Mouse (Mus musculus) heart, adult 11 months (tissue): ENCODE results near the gene Adam11.
A peak's percentile ranks its signal among the peaks of the same experiment; 100 is the strongest.

ENCODE experiments used
- DNase-seq: peaks from one replicate; pipeline ENCODE4 v3.0.0; 2022

Gene Adam11

DNA sequence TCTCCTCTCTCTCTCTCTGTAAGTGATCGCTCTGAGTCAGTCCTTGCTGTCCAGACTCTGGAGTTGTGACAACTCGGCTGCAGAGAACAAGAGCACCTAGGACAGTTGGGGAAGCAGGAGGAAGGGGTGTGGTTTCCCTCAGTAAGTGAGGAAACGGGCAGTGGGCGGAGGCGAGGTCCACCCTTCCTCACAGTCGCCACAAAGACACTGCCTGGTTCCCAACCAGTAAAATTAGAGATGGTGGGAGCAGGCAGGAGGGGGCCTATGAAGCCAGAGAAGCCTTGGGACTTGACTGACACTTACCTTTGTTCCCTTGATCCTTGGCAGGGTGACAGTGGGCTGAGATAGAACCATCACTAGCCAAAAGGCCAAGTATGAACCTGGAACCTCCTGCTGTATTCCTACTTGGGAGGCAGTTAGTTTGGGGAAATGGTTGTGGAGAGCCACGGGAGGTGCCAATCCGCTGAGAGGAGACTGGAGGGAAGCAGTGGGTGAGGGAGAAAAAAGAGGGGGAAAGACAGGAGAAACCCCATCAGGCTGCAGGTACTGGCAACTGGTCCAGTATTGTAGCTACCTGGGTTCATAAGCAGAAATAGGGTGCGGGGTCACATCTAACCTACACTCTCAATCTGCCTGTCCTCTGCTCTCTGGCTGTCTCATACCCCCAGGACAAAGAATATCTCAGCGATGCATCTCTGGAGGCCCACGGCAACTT is 19.2 kb downstream of the Adam11 start:
- peak; percentile 98 for DNase-seq

DNA sequence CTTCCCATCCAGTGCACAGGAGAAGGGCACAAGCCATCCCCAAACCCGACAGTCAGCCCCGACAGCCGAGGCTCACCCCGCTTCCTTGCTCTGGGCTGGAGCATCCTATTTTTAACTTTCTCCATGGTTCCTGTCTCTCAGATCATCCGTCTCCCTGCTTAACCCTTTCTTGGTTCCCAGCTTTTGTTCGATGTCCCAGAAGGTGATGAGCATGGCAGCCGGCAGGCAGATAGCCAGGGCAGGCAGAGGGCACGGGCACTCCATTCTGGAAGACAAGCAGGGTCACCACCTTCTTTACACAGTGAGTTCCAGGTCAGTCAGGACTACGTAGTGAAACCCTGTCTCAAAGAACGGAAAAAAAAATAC is 19.7 kb downstream of the Adam11 start:
- peak; percentile 76 for DNase-seq

DNA sequence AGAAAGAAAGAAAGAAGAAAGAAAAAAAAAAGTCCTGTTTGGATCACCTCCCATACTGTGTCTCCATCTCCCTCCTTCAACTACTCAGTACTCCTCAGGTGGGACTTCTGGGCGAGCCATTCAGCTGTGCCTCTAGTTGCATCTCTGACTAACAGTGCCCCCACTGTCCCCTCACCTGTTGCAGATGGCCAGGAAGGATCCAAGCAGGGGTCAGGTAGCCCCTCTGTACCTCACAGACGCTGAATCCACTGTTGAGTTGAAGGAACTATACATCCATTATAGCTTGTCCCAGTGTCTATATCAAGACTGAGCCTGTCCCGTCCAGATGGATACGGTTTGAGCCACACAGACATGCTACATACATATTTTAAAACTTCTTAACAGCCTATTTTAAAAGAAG is 20.3 kb downstream of the Adam11 start:
- peak; percentile 87 for DNase-seq

DNA sequence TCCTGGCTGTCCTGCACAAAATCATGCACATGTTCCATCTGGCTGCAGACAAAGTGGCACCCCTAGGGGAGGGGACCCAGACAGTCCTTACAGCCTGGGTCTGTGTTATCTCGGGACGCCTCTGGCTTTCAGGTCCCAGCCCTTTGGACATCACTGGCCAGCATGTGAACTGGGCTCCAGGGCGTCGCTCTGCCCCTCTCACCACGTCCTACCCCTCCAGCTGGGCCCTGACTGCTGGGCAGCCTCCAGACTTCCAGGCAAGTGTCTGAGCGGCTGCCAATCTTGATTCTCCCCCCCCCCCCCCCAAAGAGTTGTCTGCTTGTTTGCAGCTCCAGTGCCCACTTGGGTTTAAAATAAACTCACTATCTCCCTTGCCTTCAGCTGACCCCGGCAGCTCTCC is 22.2 kb downstream of the Adam11 start:
- DNase-seq = peak; percentile 94

DNA sequence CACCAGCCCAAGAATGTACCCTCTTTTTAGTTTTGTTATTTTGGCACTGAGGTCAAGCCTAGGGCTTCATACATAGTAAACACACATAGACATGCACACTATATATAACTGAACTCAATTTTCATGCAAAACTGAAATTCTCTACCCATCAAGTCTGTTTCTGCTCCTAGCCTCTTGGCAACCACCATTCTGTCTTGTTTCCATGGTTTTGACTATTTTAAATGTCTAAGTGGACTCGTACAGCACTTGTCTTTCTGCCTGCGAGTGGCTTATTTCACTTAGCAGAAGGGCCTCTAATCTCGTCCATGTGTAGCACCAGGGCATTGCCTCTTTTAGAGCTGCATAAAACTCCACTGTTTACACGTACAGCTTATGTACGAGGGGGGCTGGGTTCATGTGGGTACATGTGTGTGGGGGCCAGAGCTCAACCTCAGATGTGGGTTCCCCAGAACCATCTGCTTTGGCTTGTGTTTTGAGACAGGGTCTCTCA is 26.5 kb downstream of the Adam11 start:
- no peak for DNase-seq

DNA sequence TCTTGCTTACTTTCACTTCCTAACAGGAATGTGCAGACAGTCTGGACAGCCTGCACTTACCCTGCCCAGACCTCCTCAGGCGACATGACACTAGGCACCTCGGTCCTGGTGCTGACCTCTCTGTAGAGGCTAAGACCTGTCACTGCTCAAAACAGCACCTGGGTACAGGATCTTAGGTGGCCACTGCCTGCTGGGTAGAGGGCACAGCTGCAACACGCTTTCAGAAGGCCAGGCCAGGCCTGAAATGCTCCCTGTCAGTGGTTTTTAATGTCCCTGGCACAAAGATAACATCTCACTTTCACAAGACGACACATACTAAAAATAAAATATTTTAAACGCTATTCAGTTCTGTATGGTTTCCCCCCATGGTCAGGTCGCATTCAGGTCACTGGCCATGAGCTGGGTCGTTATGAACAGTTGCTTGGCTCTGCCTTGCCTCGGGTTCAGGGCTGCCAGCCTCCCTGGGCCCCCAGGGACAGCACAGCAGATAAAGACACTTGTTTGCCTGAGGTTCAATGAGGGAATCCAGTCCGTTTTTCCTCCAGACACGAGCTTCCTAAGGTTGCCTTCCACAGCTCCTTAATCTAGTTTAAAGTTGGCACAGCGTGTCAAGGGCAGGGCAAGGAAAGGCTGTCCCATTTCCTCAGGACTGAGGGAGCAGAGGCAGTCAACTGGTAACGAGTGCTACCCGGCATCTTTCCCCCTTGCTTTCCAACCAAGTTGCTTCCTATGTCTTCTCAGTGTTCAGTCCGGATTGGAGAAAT is 30.6 kb downstream of the Adam11 start:
- peak; percentile 88 for DNase-seq

DNA sequence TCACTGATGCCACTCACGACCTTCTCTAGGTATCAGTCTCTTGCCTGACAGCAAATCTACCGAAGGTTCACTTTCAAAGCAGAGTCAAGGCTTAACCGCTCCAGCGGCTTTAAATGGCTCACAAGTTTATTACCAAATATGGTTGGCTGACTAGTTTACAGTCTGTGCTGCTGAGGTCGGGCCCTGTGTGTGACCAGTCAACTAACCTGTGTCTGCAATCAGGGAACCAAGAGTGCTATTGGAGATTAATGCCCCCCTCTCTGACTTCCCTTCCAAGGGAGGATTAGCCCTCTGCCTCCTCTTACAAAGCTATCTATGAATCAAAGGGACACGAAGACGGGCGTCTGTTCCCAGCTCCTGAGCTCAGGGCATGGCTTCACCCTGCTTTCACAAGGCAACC is 32.9 kb downstream of the Adam11 start:
- peak; percentile 58 for DNase-seq

DNA sequence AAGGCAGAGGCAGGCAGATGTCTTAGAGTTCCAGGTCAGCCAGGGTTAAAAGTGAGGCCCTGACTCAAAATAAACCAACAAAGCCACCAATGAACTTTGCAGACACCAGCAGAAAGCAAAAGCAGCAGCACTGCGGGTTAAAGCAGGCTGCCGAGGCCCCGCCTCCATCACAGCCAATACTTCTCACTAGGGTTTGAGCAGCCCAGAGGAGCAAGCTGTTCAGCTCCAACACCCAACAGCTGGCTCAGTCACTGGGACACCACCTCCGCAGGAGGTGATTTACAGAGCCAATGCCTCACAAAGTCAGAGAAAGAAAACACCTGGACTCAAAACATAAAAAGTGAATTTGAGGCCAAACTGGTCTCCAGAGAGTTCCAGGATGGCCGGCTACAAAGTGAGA is 42.2 kb downstream of the Adam11 start:
- peak; percentile 87 for DNase-seq

DNA sequence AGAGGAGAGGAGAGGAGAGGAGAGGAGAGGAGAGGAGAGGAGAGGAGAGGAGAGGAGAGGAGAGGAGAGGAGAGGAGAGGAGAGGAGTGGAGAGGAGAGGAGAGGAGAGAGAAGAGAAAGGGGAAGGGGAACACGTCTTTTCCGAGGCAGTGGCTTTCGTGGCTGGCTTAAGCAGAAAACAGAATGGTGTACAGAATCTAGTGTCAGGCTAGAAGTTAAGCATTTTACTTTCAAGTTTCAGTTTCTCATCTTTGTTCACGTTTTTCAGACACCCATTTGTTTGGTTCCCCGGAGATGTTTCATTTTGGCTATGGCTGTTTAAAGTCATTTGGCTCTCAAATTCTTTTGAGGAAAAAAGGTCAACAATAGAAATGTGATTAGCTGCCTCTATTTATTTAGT is 47.0 kb downstream of the Adam11 start:
- no peak for DNase-seq

DNA sequence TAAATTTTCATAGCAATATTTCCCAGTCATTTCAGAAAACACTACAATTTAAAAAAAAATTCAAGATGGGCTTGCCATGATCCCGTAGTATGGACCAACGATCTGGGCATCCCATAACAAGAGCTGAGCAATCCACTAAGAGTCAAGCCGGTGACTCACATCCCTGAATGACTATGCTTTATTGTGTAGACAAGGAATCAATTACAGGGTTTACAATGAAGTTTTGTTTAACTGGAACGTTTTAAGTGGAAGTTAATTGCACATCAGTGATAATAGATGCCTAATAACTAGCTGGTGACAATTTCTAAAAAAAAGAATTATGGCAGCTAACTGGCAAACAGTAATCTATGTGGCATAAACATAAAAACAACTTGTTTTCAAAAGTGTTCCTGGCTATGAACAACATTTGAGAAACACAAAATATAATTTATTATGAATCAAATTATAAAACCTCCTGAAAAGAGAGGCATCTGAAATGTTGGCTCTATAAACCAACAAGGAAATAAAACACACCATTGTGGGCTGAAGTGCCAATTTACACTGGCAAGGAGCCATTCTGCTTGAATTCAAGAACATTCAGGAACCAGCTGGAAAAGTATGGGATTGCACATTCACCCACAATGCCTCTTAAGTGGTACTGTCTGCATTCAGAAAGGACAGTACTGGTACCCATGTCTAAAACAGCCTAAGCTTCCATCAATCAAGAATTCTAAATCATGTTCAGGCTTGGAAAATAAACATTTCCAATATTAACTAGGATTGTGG is 49.7 kb downstream of the Adam11 start:
- DNase-seq = no peak

DNA sequence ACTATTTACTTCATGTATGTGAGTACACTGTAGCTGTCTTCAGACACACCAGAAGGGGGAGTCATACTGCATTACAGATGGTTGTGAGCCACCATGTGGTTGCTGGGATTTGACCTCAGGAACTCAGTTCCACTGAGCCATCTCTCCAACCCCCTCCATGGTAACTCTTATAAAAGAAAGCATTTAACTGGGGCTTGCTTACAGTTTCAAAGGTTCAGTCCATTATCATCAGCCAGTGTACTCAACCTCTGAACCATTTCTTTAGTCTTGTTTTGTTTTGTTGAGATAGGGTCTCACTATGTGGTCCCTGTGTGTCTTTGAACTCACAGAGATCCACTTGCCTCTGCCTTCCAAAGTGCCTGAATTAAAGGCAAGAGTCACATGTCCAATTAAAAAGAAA is 53.6 kb downstream of the Adam11 start:
- no peak for DNase-seq

DNA sequence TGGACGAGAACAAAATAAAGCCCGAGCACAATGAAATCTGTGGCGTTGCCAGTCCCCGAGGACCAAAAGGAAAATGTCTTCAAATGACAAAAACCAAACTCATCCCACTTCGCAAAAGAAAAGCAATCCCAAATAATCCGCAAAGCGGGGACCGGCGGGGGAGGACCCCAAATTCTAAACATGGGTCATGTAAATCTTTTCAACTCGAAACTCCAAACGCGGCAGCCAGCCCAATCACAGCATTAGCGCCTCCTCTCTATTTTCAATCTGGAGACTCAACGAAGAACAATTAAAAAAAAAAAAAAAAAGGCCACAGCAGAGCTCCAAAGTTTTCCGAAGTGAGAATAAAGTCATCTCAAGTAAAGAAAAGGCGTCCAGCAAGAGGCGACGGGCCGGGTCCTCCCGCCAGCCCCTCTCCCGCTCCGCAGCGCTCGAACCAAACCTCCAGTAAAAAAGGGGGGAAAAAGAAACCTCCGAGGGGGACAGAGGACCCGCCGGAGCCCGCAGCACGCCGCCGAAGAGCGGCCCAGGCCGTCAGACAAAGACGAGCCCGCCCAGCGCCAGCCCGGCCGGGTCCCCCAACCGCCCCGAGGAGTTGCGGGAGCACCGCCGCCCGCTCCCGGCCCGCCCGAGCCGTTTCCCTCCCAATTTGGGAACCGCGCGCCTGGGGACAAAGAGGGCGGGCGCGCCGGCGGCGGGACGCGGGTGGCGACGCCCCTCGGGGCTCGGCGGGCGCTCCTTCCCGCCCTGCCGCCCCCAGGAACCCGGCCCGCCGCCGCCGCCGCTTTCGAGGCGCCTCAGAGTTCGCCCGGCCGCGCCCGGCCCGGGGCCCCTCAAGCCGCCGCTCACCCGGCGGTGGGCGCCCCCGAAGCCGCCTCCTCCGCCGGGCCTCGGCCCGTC is 57.1 kb downstream of the Adam11 start:
- peak; percentile 94 for DNase-seq

DNA sequence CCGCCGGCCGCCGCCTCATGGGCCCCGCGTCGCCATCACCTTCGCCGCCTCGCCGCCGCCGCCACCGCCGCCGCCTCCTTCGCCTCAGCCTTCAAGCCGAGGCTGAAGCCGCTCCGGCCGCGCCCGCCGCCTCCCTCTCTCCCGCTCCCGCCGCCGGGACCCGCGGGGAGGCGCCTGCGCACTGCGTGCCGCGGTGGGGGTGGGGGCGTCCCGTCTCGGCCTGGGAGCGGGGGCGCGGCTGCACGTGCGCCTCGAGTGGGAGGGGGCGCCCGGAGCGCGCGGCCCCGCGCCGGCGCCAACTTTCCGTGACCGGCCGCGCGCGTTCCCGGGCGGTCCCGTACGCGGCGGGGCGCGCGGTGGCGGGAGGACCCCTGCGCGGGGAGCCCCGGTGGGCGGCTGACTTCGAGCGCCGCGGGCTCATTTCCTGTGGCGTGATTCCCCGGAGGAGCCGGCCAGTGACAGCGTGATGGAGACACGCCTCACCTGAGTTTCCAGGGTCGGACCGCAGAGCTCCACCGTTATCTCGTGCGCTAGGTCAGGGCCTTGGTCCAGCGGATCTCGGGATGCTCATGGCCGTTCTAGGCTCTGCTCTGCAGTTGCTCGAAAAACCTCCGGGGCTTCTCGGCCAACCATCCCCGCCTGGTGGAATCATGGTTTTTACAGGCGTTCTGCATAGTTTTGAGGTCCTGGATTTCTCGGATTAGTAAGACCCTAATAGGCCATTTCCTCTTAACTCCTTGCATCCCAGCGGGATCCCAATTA is 58.0 kb downstream of the Adam11 start, which contains the start of gene Gjc1:
TSS of gene Gjc1 (minus strand) at position 680 of the 762 bp plus-strand sequence.
- peak; percentile 98 for DNase-seq

DNA sequence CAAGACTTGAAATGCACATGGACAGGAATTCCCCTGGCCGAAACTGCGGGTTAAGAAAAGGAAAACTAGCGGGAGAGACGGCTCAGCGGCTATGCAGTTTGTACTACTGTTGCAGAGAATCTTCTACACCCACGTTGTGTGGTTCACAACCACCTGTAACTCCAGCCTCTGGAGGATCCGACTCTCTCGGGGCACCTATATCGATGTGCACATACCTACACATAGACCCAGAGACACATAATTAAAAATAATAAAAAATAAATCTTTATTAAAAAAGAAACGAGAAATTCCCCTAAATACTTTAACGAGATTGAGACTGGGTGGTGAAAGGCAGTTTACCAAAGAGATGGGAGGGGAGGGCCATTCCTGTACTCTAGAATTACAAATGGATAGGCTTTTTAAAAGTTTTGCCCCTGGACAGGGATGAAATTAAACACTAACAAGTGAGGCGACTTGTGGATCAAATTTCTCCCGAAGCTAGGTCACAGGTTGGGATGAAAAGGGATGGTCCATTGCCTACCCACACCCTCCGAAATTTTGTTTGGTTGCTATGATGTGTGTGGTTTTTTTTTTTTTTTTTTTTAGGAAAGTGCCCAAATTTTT is 58.6 kb downstream of the Adam11 start:
- no peak for DNase-seq

DNA sequence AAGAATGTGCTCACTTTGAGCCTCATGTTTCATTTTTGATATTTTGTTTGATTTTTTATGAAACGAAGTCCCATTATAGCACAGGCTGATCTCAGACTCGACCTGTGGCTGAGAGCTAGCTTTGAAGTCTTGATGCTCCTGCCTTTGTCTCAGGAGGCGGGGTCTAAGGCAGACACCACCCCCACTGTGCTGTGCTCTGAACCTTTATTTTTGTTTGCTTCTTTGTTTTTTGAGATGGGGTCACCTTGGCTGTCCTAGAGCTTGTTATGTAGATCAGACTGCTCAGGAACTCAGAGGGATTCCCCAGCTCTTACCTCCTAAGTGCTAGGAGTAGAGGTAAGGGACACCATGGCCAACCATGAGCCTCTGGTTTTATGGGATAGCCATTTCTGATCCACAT is 59.2 kb downstream of the Adam11 start:
- DNase-seq = no peak

DNA sequence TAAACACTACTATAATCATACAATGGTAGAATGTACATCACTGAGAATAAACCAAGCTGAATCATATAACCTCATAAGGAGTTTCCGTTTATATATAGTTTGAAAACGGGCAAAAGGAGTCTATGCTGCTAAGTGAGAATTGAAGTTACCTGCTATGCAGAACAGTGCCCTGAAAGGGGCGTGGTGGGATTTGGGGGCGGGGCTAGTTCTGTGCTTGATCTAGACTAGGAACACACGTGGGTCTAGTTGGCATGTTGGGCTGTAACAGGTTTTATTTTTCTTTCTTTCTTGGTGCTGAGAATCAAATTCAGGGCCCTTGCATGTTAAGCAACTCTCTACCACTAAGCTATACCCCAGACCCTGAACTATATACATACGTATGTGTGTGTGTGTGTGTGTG is 60.0 kb downstream of the Adam11 start:
- no peak for DNase-seq

DNA sequence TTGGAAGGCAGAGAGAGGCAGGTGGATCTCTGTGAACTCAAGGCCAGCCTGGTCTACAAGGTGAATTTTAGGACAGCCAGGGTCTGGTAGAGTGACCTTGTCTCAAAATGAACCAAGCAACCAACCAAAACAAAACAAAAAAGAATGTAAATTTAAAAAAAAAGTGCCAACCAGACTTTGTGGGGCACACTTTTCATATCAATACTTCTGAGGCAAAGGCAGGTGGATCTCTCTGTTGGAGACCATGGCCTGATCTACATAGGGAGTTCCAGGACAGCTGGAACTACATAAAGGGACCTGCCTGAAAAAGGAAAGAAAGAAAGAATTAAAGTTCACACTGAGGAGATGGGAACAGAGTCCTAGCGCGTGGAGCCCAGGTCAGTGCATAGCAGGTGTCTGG is 65.2 kb downstream of the Adam11 start:
- peak; percentile 71 for DNase-seq

DNA sequence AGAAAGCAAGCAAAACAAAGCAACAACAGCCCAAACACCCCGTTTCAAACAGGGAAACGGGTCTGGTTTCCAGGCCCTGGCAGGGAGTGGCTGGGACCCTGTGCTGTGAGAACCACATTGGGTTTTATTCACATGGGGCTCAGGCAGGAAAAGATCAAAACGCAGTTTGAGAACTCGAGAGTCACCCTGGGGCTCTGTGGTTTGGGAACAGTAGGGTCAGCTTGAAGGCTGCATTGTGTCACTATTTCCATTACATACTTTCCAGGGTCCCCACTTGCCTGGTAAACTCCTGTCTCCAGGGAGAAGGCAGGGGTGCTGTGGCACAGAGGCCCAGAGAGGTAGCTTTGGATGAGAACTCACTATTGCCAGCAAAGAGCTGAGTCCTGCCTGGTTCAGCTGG is 65.9 kb downstream of the Adam11 start:
- peak; percentile 90 for DNase-seq
